Mouse (Mus musculus) C2C12 (cell line): Measurements from ENCODE around the gene Bdp1.

Source experiments
- CTCF ChIP-seq: IDR thresholded peaks from one replicate; pipeline ENCODE4 v1.5.1; 2011; ENCODE audit not compliant: control insufficient read depth, insufficient read depth, insufficient read length
- FOSL1 ChIP-seq: IDR thresholded peaks from one replicate; pipeline ENCODE4 v1.8.0; 2011; ENCODE audit warnings: mild to moderate bottlenecking, low read length; ENCODE audit not compliant: poor library complexity, insufficient read depth, severe bottlenecking
- MAX ChIP-seq: IDR thresholded peaks from one replicate; pipeline ENCODE4 v1.6.1; 2011; ENCODE audit warnings: mild to moderate bottlenecking, control low read depth
- MYOG ChIP-seq: IDR thresholded peaks from one replicate; pipeline ENCODE4 v1.6.1; 2011; ENCODE audit not compliant: control insufficient read depth, insufficient read length; ENCODE audit errors: extremely low read depth
- USF1 ChIP-seq: IDR thresholded peaks from one replicate; pipeline ENCODE4 v1.6.1; 2011; ENCODE audit warnings: low read depth, mild to moderate bottlenecking, control low read depth, moderate library complexity

GRCm38 (mm10) chr13:100071473-100071872 lies 32.4 kb downstream of the Bdp1 start:
- TF ChIP-seq MYOG: no peak
- TF ChIP-seq CTCF: no peak
- no peak for TF ChIP-seq USF1
- no peak for TF ChIP-seq FOSL1
- TF ChIP-seq MAX: no peak
